Mouse (Mus musculus): ENCODE data around the gene Foxp1. TPM values are rescaled to one million over a fixed set of nuclear protein-coding genes. Genes with fewer than 3 reads are reported as not detected.

Foxp1 gene
- polyA plus RNA-seq, 2 experiments: 7.9 to 10.6 TPM

DNA sequence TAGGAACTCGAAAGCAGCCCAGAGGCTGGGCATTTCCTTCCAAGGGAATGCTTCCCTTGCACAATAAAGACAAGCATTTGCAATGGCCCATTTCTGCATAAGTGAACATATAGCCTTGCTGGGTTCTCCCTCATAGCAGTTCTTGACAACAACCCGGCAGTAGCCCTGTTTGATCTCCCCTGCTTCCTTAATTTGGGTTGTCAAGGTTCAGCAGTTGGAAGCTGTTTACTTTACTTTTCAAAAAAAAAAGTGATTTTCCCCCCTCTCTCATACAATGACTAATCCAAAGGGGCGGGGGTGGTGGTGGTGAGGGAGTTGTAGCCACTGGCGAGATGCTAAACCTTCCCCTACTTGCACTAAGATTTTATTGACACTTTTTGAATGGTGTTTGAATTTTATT, 3.5 kb downstream of the Foxp1 start:
- H3K9ac ChIP-seq (replicated peaks): no peak overlapping the region
- 52% methylated on average over 4 of the region's 4 CpGs for WGBS (ENCODE audit: insufficient replicate concordance)
- no peak overlapping the region for H3K4me3 ChIP-seq (ENCODE audit: insufficient read depth in 1 of 2, low read depth in 2 of 2, low read length in 2 of 2)
- peaks cover 20% of the 10 kb centered on the region for H3K27me3 ChIP-seq (ENCODE audit: control insufficient read depth, insufficient read depth, low read length)
- no peaks in the 10 kb centered on the region for H3K36me3 ChIP-seq (replicated peaks; ENCODE audit: control insufficient read depth, insufficient read depth, low read depth)
- no peak for ATAC-seq (ENCODE audit: insufficient read depth)
- H3K4me2 ChIP-seq (ENCODE audit: low read depth): peak overlapping the region; percentile 87; the same call in 1 of the 2 replicates
- no peak for DNase-seq (ENCODE audit: low read depth in 3 of 3, low spot score in 3 of 3)
- TF ChIP-seq EP300 (IDR thresholded peaks at IDR 0.05; ENCODE audit: low read depth) (no peak), CTCF (IDR thresholded peaks at IDR 0.05; ENCODE audit: low read depth) (no peak)
- H3K27ac ChIP-seq: no peak overlapping the region
- no peaks in the 10 kb centered on the region for H3K9me3 ChIP-seq (ENCODE audit: control insufficient read depth, low read length)
- no peaks in the 10 kb centered on the region for H3K4me1 ChIP-seq (replicated peaks; ENCODE audit: control insufficient read depth in 2 of 2, insufficient read depth in 2 of 2, low read length in 1 of 2)

DNA sequence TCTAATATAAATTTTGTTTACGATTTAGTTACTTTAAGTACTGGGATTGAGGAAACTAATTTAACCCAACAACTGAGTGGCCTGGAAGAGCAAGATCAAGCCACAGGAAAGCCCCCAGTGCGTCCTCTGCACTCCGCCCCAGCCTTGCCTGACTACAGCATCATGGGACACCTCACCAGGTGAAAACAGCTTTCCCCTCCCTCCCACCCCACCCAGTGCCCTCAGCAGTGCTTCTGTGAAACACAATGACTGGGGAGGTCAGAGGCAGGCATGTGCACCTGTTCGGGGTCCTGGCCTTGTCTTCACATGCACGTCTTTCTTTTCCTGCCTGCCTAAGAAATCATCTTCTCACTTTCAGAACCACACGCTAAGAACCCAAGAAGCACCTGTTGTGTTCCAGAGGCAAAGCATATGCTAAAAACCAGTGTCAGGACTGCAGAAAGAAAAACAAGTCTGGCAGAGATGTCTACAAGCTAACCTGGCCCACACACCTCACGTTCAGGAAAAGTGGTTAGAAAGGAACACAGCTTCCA, 6.8 kb downstream of the Foxp1 start:
- Histone ChIP-seq H3K9ac (replicated peaks) (no peak overlapping the region), H3K4me1 (replicated peaks; ENCODE audit: control insufficient read depth in 2 of 2, insufficient read depth in 2 of 2, low read length in 1 of 2) (0 out of 4 replicates have a peak, but pooled peaks cover 0 to 2% of the 10 kb centered on the region in 2 experiments), H3K4me2 (ENCODE audit: low read depth) (no peak overlapping the region), H3K4me3 (ENCODE audit: insufficient read depth in 1 of 2, low read depth in 2 of 2, low read length in 2 of 2) (no peak overlapping the region), H3K27ac (no peak overlapping the region), H3K36me3 (replicated peaks; ENCODE audit: control insufficient read depth, insufficient read depth, low read depth) (no peaks in the 10 kb centered on the region), H3K27me3 (ENCODE audit: control insufficient read depth, insufficient read depth, low read length) (peaks cover 10% of the 10 kb centered on the region), H3K9me3 (ENCODE audit: control insufficient read depth, low read length) (no peaks in the 10 kb centered on the region)
- TF ChIP-seq EP300 (IDR thresholded peaks at IDR 0.05; ENCODE audit: low read depth) (no peak), CTCF (IDR thresholded peaks at IDR 0.05; ENCODE audit: low read depth) (no peak)
- 80% methylated on average over 7 of the region's 7 CpGs for WGBS (ENCODE audit: insufficient replicate concordance)
- no peak for DNase-seq (ENCODE audit: low read depth in 3 of 3, low spot score in 3 of 3)
- no peak for ATAC-seq (ENCODE audit: insufficient read depth)

DNA sequence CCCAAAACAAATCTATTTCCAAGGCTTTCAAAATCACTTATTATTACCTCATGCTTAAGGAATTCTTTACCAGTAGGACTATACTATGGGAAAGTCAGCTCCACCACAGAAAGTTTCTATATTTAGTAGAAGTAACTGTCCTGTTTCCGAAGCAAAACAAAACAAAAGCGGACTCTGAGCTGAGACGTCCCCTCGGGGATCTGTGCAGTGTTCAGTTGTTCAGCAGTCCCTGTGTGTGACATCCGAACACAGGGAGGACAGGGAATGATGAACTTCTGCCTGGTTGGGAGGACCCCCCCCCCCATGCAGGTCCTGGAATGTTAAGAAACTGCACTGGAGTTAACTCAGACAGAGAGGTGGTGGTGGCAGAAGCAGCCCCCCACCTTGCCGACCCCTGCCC, 10.7 kb downstream of the Foxp1 start:
- 61% methylated on average over 6 of the region's 6 CpGs for WGBS (ENCODE audit: insufficient replicate concordance)
- Histone ChIP-seq H3K27ac (no peak overlapping the region), H3K36me3 (replicated peaks; ENCODE audit: control insufficient read depth, insufficient read depth, low read depth) (no peaks in the 10 kb centered on the region), H3K4me3 (ENCODE audit: insufficient read depth in 1 of 2, low read depth in 2 of 2, low read length in 2 of 2) (no peak overlapping the region), H3K4me1 (replicated peaks; ENCODE audit: control insufficient read depth in 2 of 2, insufficient read depth in 2 of 2, low read length in 1 of 2) (peaks cover 0 to 5% of the 10 kb centered on the region in 2 experiments; a peak in 1 of 4 replicates), H3K4me2 (ENCODE audit: low read depth) (no peak overlapping the region), H3K9me3 (ENCODE audit: control insufficient read depth, low read length) (no peaks in the 10 kb centered on the region), H3K9ac (replicated peaks) (no peak overlapping the region), H3K27me3 (ENCODE audit: control insufficient read depth, insufficient read depth, low read length) (no peaks in the 10 kb centered on the region)
- ATAC-seq (ENCODE audit: insufficient read depth) (no peak), DNase-seq (ENCODE audit: low read depth in 3 of 3, low spot score in 3 of 3) (no peak)
- TF ChIP-seq EP300 (IDR thresholded peaks at IDR 0.05; ENCODE audit: low read depth) (no peak), CTCF (IDR thresholded peaks at IDR 0.05; ENCODE audit: low read depth) (no peak)

DNA sequence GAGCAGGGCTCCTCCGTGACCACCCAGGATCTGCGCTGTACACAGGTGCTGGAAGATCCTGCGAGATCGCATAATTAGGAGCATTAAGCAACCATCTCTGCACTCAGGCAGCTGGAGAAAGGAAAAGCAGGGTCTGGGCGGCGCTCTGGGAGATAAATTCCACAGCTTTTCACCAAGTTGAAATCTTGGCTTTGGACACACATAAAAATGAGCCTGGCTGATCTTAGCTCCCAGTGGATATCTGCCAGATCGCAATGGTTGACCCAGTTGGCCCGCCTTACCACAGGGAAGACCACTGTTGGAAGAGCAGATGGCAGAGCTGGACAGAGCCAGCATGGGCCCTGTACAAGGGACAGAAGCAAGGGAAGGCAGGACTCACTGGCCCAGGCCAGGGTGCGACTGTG, 13.3 kb downstream of the Foxp1 start:
- H3K4me2 ChIP-seq (ENCODE audit: low read depth): no peak overlapping the region
- no peak for DNase-seq (ENCODE audit: low read depth in 3 of 3, low spot score in 3 of 3)
- TF ChIP-seq CTCF (IDR thresholded peaks at IDR 0.05; ENCODE audit: low read depth) (no peak), EP300 (IDR thresholded peaks at IDR 0.05; ENCODE audit: low read depth) (no peak)
- no peaks in the 10 kb centered on the region for H3K36me3 ChIP-seq (replicated peaks; ENCODE audit: control insufficient read depth, insufficient read depth, low read depth)
- H3K27ac ChIP-seq: no peak overlapping the region
- ATAC-seq (ENCODE audit: insufficient read depth): no peak
- H3K4me1 ChIP-seq (replicated peaks; ENCODE audit: control insufficient read depth in 2 of 2, insufficient read depth in 2 of 2, low read length in 1 of 2): peaks cover 0 to 5% of the 10 kb centered on the region in 2 experiments; a peak in 1 of 4 replicates
- no peak overlapping the region for H3K4me3 ChIP-seq (ENCODE audit: insufficient read depth in 1 of 2, low read depth in 2 of 2, low read length in 2 of 2)
- no peak overlapping the region for H3K9ac ChIP-seq (replicated peaks)
- H3K27me3 ChIP-seq (ENCODE audit: control insufficient read depth, insufficient read depth, low read length): no peaks in the 10 kb centered on the region
- H3K9me3 ChIP-seq (ENCODE audit: control insufficient read depth, low read length): no peaks in the 10 kb centered on the region
- 80% methylated on average over 9 of the region's 9 CpGs for WGBS (ENCODE audit: insufficient replicate concordance)

DNA sequence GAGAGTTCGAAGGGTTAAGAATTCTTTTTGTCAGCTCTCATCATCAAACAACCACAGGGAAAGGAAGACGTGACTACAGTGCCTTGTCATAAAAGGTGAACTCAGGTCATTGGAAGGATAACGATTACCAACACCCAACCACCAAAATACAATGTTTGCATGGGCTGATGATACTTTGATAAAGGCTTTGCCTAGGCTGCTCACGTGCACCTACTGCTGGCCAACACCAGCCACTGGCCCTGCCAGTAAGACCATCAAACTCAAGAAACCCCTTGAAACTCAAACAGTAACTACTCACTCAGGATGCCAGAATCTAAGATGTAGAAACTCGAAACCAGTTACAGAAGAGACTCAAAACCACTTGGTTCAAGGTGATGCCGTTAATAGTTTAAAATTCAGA, 15.7 kb downstream of the Foxp1 start:
- TF ChIP-seq CTCF (IDR thresholded peaks at IDR 0.05; ENCODE audit: low read depth) (no peak), EP300 (IDR thresholded peaks at IDR 0.05; ENCODE audit: low read depth) (no peak)
- no peak overlapping the region for H3K9ac ChIP-seq (replicated peaks)
- H3K27me3 ChIP-seq (ENCODE audit: control insufficient read depth, insufficient read depth, low read length): no peaks in the 10 kb centered on the region
- H3K27ac ChIP-seq: no peak overlapping the region
- 62% methylated on average over 6 of the region's 6 CpGs for WGBS (ENCODE audit: insufficient replicate concordance)
- ATAC-seq (ENCODE audit: insufficient read depth) (no peak), DNase-seq (ENCODE audit: low read depth in 3 of 3, low spot score in 3 of 3) (no peak)
- peaks cover 0 to 12% of the 10 kb centered on the region in 2 experiments; a peak in 2 of 4 replicates for H3K4me1 ChIP-seq (replicated peaks; ENCODE audit: control insufficient read depth in 2 of 2, insufficient read depth in 2 of 2, low read length in 1 of 2)
- H3K36me3 ChIP-seq (replicated peaks; ENCODE audit: control insufficient read depth, insufficient read depth, low read depth): no peaks in the 10 kb centered on the region
- H3K4me2 ChIP-seq (ENCODE audit: low read depth): no peak overlapping the region
- no peaks in the 10 kb centered on the region for H3K9me3 ChIP-seq (ENCODE audit: control insufficient read depth, low read length)
- no peak overlapping the region for H3K4me3 ChIP-seq (ENCODE audit: insufficient read depth in 1 of 2, low read depth in 2 of 2, low read length in 2 of 2)
